Mouse (Mus musculus): ENCODE data around the gene Acadm. TPM values are rescaled to one million over a fixed set of nuclear protein-coding genes. Genes with fewer than 3 reads are reported as not detected.

Acadm gene
- total RNA-seq, 2 experiments from 2014 or later, result 43.1 to 46.5 TPM

DNA sequence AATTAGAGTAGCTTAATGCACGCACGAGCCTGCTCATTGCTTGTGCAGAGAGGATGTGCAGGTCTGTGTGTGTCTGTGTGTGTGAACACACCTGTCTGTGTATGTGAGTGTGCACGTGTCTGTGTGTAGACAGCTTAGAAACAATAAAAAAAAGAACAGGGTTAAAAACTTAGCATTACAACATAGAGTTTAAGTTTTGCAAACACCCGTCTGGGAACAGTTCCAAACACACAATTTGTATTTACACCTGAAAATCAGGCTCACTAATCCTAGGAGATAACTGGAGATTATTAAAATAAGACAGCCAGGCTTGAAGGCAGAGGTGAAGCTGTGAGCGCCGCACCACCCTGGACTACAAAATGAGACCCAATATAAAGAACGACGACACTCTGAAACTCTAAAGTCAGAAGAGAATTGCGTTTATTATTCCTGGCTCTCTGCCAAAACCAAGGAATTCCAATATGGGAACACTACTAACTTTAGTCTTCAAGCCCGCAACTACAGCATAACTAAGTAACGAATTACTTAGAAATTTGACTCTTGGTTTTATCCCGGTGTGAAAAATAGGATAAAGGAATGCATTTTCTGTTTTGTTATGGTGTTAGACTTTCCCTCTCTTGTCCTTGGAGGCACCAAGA, 1.3 kb downstream of the Acadm start:
- no peak for DNase-seq (ENCODE audit: low spot score in 2 of 2)

DNA sequence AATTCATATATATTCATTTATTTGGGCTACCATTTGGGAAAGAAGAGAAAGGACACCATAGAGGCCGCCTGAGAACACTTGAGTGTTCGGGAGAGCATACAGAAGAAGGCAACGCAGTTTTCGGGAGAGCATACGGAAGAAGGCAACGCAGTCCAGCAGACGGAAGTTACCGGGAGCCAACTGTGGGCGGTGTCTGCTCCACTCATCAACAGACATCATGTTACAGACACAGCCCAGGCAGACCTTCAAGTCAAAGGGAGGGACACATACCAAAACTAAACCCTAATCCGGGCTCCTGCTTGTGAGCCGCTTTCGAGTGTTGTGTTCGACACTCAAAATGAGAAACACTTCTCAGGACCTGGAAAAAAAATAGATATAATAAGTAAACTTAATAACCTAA, 2.8 kb downstream of the Acadm start:
- DNase-seq (ENCODE audit: low spot score in 2 of 2), result no peak

DNA sequence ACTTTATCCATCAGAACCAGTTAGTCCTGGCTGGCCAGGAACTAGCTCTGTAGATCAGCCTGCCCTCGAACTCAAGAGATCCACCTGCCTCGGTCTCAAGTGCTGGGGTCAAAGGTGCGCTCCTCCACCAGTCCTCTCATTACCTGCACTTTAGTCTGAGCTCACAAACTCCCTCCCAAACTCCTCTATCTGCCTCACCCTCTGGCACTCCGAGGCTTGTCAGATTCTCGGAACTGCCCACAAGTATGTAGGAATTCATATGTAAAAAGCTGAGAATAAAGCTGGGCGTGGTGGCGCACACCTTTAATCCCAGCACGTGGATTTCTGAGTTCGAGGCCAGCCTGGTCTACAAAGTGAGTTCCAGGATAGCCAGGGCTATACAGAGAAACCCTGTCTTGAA, 3.9 kb downstream of the Acadm start:
- no peak for DNase-seq (ENCODE audit: low spot score in 2 of 2)

GRCm38 (mm10) chr3:153940021-153940420, 4.4 kb downstream of the Acadm start:
- no peak for DNase-seq (ENCODE audit: low spot score in 2 of 2)

DNA sequence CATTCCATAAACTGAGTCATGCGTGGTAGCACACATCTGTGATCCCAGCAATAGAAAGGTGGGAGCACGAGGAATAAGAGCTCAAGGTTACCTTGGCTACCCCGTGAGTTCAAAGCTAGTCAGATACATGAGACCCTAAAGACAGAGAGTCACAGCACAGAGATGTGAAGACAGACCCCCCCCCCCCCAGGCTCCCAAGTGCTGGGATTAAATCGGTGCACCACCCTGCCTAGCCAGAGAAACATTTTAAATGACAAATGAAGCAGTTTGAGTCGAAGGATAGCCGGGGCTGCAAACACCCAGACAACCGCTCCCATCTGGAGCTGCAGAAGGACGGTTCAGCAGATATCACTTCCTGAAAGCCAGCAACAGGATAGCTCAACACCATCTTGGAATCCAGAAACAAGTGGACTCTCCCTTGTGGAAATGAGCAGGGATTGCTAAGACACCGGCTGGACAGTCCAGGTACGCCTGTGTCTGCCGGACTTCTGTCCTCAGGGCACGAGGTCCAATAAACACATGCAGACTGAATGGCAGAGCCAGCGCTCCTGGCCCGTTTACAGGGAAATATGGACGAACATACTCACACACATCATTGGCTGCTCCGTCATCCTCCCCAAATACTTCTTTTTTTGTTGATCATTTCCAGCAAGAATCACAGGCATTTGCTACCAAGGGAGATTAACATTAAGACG, 7.2 kb downstream of the Acadm start:
- no peak for DNase-seq (ENCODE audit: low spot score in 2 of 2)

GRCm38 (mm10) chr3:153935878-153936277, 8.6 kb downstream of the Acadm start:
- no peak for DNase-seq (ENCODE audit: low spot score in 2 of 2)

GRCm38 (mm10) chr3:153932461-153932860, 12.0 kb downstream of the Acadm start:
- no peak for DNase-seq (ENCODE audit: low spot score in 2 of 2)

GRCm38 (mm10) chr3:153929526-153929925, 14.9 kb downstream of the Acadm start:
- DNase-seq (ENCODE audit: low spot score in 2 of 2), result no peak

GRCm38 (mm10) chr3:153926333-153926732, 18.1 kb downstream of the Acadm start:
- DNase-seq (ENCODE audit: low spot score in 2 of 2), result no peak

GRCm38 (mm10) chr3:153921147-153921910, 23.1 kb downstream of the Acadm start:
- DNase-seq (ENCODE audit: low spot score in 2 of 2), result no peak

GRCm38 (mm10) chr3:153917200-153917599, 27.2 kb downstream of the Acadm start:
- DNase-seq (ENCODE audit: low spot score in 2 of 2), result no peak

GRCm38 (mm10) chr3:153913510-153914243, 30.8 kb downstream of the Acadm start:
- peak in 1 of 2 experiments; percentile 20 for DNase-seq (ENCODE audit: low spot score in 2 of 2)

DNA sequence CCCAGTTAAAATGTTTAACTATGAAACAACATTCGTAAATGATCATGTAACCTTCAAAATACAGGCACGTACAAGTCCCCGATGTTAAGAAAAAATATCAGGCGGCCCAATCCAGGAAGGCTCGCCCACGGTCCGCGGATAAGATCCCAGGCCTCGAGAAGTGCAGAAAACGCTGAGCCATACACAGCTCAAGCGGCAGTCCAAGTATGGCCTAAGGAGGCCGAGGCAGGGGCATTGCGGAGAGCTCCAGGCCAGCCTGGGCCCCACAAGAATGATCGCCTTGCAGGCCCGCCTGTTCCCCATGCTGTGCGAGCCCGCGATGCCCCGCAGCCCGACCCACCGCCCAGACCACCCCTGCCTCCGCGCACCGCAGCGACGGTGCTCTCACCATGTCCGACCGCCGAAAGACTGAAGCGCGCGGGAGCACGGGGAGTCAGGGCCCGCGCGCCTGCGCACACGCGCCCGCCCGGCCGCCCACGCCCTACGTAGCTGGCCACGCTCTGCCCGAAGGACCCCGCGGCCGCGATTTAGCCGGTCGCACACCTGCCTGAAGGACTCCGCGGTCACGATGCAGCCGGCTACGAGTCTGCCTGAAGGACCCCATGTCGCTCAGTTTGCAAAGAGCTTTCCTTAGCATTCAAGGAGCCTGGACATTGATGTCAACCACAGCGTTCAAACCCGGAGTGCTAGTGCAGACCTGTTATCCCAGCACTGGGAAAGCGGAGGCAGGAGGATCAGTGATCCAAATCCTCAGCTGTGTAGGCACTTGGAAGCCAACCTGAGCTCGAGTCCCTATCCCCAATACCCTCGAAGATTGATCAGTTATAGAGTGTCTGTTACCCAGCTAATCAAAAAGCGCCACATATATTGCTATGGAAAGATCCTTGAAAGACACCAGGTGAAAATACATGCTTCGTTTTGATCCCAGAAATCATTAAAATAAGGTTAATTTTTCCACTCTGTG, 31.6 kb downstream of the Acadm start, which contains the start of gene Rabggtb:
TSS of gene Rabggtb (minus strand) at position 464 of the 964 bp plus-strand sequence.
- peak; percentile 93 to 96 for DNase-seq (ENCODE audit: low spot score in 2 of 2)

- no peak for DNase-seq (ENCODE audit: low spot score in 2 of 2)
Measured at GRCm38 (mm10) chr3:153911882-153912440, 32.5 kb downstream of the Acadm start.

- DNase-seq (ENCODE audit: low spot score in 2 of 2), result no peak
Measured at GRCm38 (mm10) chr3:153911197-153911881, 33.1 kb downstream of the Acadm start.

GRCm38 (mm10) chr3:153910489-153910888, 33.9 kb downstream of the Acadm start:
- DNase-seq (ENCODE audit: low spot score in 2 of 2), result no peak

DNA sequence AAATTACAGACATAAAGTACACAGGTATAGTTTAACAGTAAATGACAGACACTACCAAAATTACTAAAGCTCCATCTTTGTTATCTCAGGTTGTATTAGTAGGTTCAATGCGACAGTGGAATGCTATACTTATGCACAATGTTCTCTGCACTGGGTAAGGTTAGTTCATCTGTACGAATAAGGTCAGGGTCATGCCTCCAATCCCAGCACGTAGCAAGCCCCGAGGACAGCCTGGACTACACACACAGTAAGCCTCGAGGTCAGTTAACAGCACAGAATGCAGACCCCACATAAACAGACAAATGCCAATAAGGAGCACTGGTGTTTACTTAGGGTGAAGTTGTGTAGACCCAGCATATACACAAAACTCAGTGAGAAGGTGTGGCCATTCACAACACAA, 35.5 kb downstream of the Acadm start:
- DNase-seq (ENCODE audit: low spot score in 2 of 2), result no peak

DNA sequence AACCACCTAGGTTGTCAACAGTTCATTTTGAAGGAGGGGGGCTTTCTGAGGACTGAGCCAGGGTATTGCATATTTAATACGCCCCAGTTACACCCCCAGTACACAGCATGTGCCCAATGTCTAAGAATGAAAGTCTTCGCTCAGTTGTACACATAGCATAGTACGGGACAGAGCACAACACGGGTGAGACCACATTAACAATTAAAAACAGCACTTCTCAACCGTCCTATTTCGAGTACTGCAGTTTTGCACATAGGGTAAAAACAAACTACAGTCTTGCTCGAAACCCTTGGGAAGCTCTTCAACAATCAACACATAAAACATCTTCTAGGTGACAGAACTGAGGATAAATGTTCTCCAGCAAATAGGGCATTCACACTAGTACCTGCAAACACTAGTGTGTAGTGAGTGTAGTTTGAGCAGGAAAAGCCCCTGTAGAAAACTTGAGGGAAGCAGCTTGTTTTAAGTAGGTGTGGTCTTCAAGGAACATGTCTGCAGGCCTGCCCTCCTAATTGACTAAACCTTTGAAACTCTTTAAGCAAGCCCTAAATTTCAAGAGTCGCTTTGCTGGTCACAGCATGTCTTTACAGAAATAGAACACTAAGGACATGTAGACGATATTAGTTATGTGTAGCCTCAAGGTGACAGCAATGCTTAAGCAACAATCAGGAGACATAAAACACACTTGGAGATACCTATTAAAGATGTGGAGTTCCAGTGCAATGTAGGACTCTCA, 38.1 kb downstream of the Acadm start, which contains the start of gene Msh4:
TSS of gene Msh4 (minus strand) at position 3 of the 736 bp plus-strand sequence.
- no peak for DNase-seq (ENCODE audit: low spot score in 2 of 2)
